Mouse (Mus musculus) heart, adult 2 months (tissue): ENCODE measurements around the gene Tdrd12.

Experiments used
- CTCF ChIP-seq: fragments of 200-600 bp; IDR thresholded peaks from 2 replicates; pipeline ENCODE4 v1.8.1; 2022; ENCODE audit warnings: antibody characterized with exemption, mild to moderate bottlenecking, moderate library complexity
- EP300 ChIP-seq: fragments of 200-500 bp; IDR thresholded peaks from 2 replicates; pipeline ENCODE4 v1.6.1; 2011; ENCODE audit warnings: low read depth, low read length, control low read depth; ENCODE audit not compliant: insufficient read depth
- POLR2A ChIP-seq: fragments of 200-500 bp; IDR thresholded peaks from 2 replicates; pipeline ENCODE4 v1.6.1; 2011; ENCODE audit warnings: mild to moderate bottlenecking, low read depth, low read length, control low read depth; ENCODE audit not compliant: insufficient read depth

GRCm38 (mm10) chr7:35467856-35468255, 69.7 kb downstream of the Tdrd12 start:
- no peak for TF ChIP-seq CTCF
- no peak for TF ChIP-seq POLR2A
- no peak for TF ChIP-seq EP300
